Mouse (Mus musculus) kidney, postnatal 25 days (tissue): Measurements from ENCODE around the gene Cuzd1.
A peak's percentile ranks its signal among the peaks of the same experiment; 100 is the strongest.

Source experiments
- DNase-seq, 2 experiments: peaks; one replicate each; pipeline ENCODE4 v3.0.0; 2021; ENCODE audit warnings: mixed read lengths in 2 of 2

The Cuzd1 gene

GRCm38 (mm10) chr7:131322192-131322591 is at the start of gene Cuzd1:
Cuzd1 (minus strand) TSS chr7:131322292.
- no peak for DNase-seq

GRCm38 (mm10) chr7:131371470-131371860 is 49.4 kb upstream of the Cuzd1 start:
- no peak for DNase-seq

- DNase-seq: peak; percentile 89 to 94
These were observed 48.8 kb upstream of the Cuzd1 start, which contains the start of gene Pstk for GRCm38 (mm10) chr7:131370648-131371469. Pstk (plus strand) TSS chr7:131371141.

GRCm38 (mm10) chr7:131364131-131364530 is 42.0 kb upstream of the Cuzd1 start:
- no peak for DNase-seq

- peak; percentile 97 to 98 for DNase-seq
These were observed 40.7 kb upstream of the Cuzd1 start, which contains the start of gene 2310057M21Rik for GRCm38 (mm10) chr7:131362615-131363300. 2310057M21Rik (minus strand) TSS chr7:131362759.

- no peak for DNase-seq
These were observed 40.1 kb upstream of the Cuzd1 start for GRCm38 (mm10) chr7:131362269-131362614.

GRCm38 (mm10) chr7:131356105-131356504 is 34.0 kb upstream of the Cuzd1 start:
- DNase-seq: no peak

- no peak for DNase-seq
These were observed 23.9 kb upstream of the Cuzd1 start for GRCm38 (mm10) chr7:131345856-131346541.

- DNase-seq: no peak
These were observed 15.5 kb upstream of the Cuzd1 start for GRCm38 (mm10) chr7:131337502-131338068.

- no peak for DNase-seq
These were observed 11.5 kb upstream of the Cuzd1 start, which contains the start of gene Fam24a for GRCm38 (mm10) chr7:131333564-131333963. Fam24a (plus strand) TSS chr7:131333864.

- no peak for DNase-seq
These were observed 9.6 kb upstream of the Cuzd1 start for GRCm38 (mm10) chr7:131331688-131332087.

- DNase-seq: no peak
These were observed 7.3 kb upstream of the Cuzd1 start, which contains the start of gene Fam24b for GRCm38 (mm10) chr7:131329416-131329815. Fam24b (minus strand) TSS chr7:131329516.

GRCm38 (mm10) chr7:131327054-131327453 is 5.0 kb upstream of the Cuzd1 start:
- no peak for DNase-seq

- no peak for DNase-seq
These were observed 3.8 kb downstream of the Cuzd1 start for GRCm38 (mm10) chr7:131318340-131318739.

GRCm38 (mm10) chr7:131317587-131317986 is 4.5 kb downstream of the Cuzd1 start:
- no peak for DNase-seq

- no peak for DNase-seq
These were observed 7.6 kb downstream of the Cuzd1 start for GRCm38 (mm10) chr7:131314493-131314892.

- DNase-seq: no peak
These were observed 15.4 kb downstream of the Cuzd1 start for GRCm38 (mm10) chr7:131306733-131307132.

GRCm38 (mm10) chr7:131303340-131303739 is 18.8 kb downstream of the Cuzd1 start:
- DNase-seq: no peak

- no peak for DNase-seq
These were observed 24.9 kb downstream of the Cuzd1 start for GRCm38 (mm10) chr7:131297151-131297550.

- no peak for DNase-seq
These were observed 56.2 kb downstream of the Cuzd1 start for GRCm38 (mm10) chr7:131265851-131266250.

- DNase-seq: no peak
These were observed 57.8 kb downstream of the Cuzd1 start for GRCm38 (mm10) chr7:131264251-131264650.

- DNase-seq: no peak
These were observed 61.1 kb downstream of the Cuzd1 start for GRCm38 (mm10) chr7:131260946-131261345.
